Mouse (Mus musculus): ENCODE results near the gene Rgs6. TPM values are rescaled to one million over a fixed set of nuclear protein-coding genes. Genes with fewer than 3 reads are reported as not detected.

The Rgs6 gene
- polyA plus RNA-seq, 1 experiment from 2014 or later, result 0.69 TPM

DNA sequence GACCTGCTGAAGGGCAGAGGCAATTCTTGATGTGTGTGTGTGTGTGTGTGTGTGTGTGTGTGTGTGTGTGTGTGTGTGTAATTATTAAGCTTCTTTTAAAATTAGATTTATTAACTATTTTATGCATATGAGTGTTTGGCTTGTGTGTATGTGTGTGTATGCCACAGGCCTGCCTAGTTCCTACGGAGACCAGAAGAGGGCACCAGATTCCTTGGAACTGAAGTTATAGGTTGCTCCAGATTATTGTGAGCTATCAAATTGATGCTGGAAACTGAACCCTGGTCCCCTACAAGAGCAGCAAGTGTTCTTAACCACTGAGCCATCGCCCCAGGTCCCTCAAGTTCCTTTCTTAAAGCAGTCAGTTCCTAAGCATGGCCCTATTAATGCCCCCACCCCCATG is 511.8 kb downstream of the Rgs6 start:
- no peak overlapping the region for H3K27ac ChIP-seq (ENCODE audit: low read depth, low read length)
- H3K4me1 ChIP-seq (ENCODE audit: control insufficient read depth, insufficient read depth, low read length), result no peaks in the 10 kb centered on the region
- H3K27me3 ChIP-seq (ENCODE audit: control insufficient read depth, insufficient read depth, low read length), result no peaks in the 10 kb centered on the region
- no peak overlapping the region for H3K9ac ChIP-seq (ENCODE audit: low read length)
- ATAC-seq (ENCODE audit: insufficient read depth, low FRiP score, low TSS enrichment) (no peak), DNase-seq (ENCODE audit: low spot score) (no peak)
- no peaks in the 10 kb centered on the region for H3K36me3 ChIP-seq (ENCODE audit: control insufficient read depth, insufficient read depth, low read length)
- 89% methylated on average over 2 of the region's 2 CpGs for WGBS
- H3K4me2 ChIP-seq (ENCODE audit: low read depth), result no peak overlapping the region
- no peak overlapping the region for H3K4me3 ChIP-seq (ENCODE audit: low read depth, low read length)
- H3K9me3 ChIP-seq (ENCODE audit: control insufficient read depth, low read length), result no peaks in the 10 kb centered on the region

DNA sequence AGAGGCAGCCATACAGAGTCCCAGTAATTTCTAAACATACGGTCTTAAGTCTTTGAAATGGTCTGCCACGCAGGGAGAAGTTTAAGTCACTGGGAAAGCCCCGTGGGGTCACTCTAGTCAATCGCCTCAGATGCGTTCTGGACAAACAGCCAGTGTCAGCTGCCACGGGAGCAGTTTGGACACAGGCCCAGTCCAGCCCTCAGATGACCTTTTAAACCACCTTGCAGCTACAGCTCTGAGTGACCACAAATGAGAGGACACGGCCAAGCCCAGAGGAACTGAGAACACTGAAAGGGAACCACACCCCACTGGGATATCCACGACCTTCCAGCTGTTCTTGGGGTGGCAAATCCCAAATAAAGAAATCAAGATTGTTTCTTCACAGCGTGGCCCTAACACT is 512.3 kb downstream of the Rgs6 start:
- H3K27ac ChIP-seq (ENCODE audit: low read depth, low read length), result no peak overlapping the region
- ATAC-seq (ENCODE audit: insufficient read depth, low FRiP score, low TSS enrichment) (no peak), DNase-seq (ENCODE audit: low spot score) (no peak)
- H3K4me2 ChIP-seq (ENCODE audit: low read depth), result no peak overlapping the region
- H3K27me3 ChIP-seq (ENCODE audit: control insufficient read depth, insufficient read depth, low read length), result no peaks in the 10 kb centered on the region
- 80% methylated on average over 9 of the region's 9 CpGs for WGBS
- no peak overlapping the region for H3K9ac ChIP-seq (ENCODE audit: low read length)
- no peak overlapping the region for H3K4me3 ChIP-seq (ENCODE audit: low read depth, low read length)
- H3K4me1 ChIP-seq (ENCODE audit: control insufficient read depth, insufficient read depth, low read length), result no peaks in the 10 kb centered on the region
- no peaks in the 10 kb centered on the region for H3K9me3 ChIP-seq (ENCODE audit: control insufficient read depth, low read length)
- H3K36me3 ChIP-seq (ENCODE audit: control insufficient read depth, insufficient read depth, low read length), result no peaks in the 10 kb centered on the region

- 72% methylated on average over 7 of the region's 7 CpGs for WGBS
- no peak overlapping the region for H3K4me3 ChIP-seq (ENCODE audit: low read depth, low read length)
- H3K27ac ChIP-seq (ENCODE audit: low read depth, low read length), result no peak overlapping the region
- no peak overlapping the region for H3K9ac ChIP-seq (ENCODE audit: low read length)
- H3K27me3 ChIP-seq (ENCODE audit: control insufficient read depth, insufficient read depth, low read length), result no peaks in the 10 kb centered on the region
- no peaks in the 10 kb centered on the region for H3K4me1 ChIP-seq (ENCODE audit: control insufficient read depth, insufficient read depth, low read length)
- ATAC-seq (ENCODE audit: insufficient read depth, low FRiP score, low TSS enrichment), result no peak
- no peak for DNase-seq (ENCODE audit: low spot score)
- H3K4me2 ChIP-seq (ENCODE audit: low read depth), result no peak overlapping the region
- H3K9me3 ChIP-seq (ENCODE audit: control insufficient read depth, low read length), result no peaks in the 10 kb centered on the region
- no peaks in the 10 kb centered on the region for H3K36me3 ChIP-seq (ENCODE audit: control insufficient read depth, insufficient read depth, low read length)
These were observed 512.8 kb downstream of the Rgs6 start for GRCm38 (mm10) chr12:83100848-83101247.

- 53% methylated on average over 9 of the region's 9 CpGs for WGBS
- no peaks in the 10 kb centered on the region for H3K9me3 ChIP-seq (ENCODE audit: control insufficient read depth, low read length)
These were observed 517.5 kb downstream of the Rgs6 start for GRCm38 (mm10) chr12:83105514-83106119.

GRCm38 (mm10) chr12:83106120-83106517 is 518.0 kb downstream of the Rgs6 start:
- no peak for ATAC-seq (ENCODE audit: insufficient read depth, low FRiP score, low TSS enrichment)
- Histone ChIP-seq H3K9ac (ENCODE audit: low read length) (no peak overlapping the region), H3K9me3 (ENCODE audit: control insufficient read depth, low read length) (no peaks in the 10 kb centered on the region), H3K36me3 (ENCODE audit: control insufficient read depth, insufficient read depth, low read length) (no peaks in the 10 kb centered on the region), H3K4me2 (ENCODE audit: low read depth) (no peak overlapping the region), H3K4me1 (ENCODE audit: control insufficient read depth, insufficient read depth, low read length) (no peaks in the 10 kb centered on the region), H3K27ac (ENCODE audit: low read depth, low read length) (no peak overlapping the region), H3K4me3 (ENCODE audit: low read depth, low read length) (no peak overlapping the region), H3K27me3 (ENCODE audit: control insufficient read depth, insufficient read depth, low read length) (no peaks in the 10 kb centered on the region)
- no peak for DNase-seq (ENCODE audit: low spot score)
- WGBS, result 91% methylated on average over 5 of the region's 5 CpGs

More at GRCm38 (mm10) chr12:83105514-83106119, 517.5 kb downstream of the Rgs6 start:
- Histone ChIP-seq H3K27me3 (ENCODE audit: control insufficient read depth, insufficient read depth, low read length) (no peaks in the 10 kb centered on the region), H3K36me3 (ENCODE audit: control insufficient read depth, insufficient read depth, low read length) (no peaks in the 10 kb centered on the region), H3K4me2 (ENCODE audit: low read depth) (no peak overlapping the region), H3K27ac (ENCODE audit: low read depth, low read length) (no peak overlapping the region), H3K9ac (ENCODE audit: low read length) (no peak overlapping the region), H3K4me1 (ENCODE audit: control insufficient read depth, insufficient read depth, low read length) (no peaks in the 10 kb centered on the region), H3K4me3 (ENCODE audit: low read depth, low read length) (no peak overlapping the region)
- ATAC-seq (ENCODE audit: insufficient read depth, low FRiP score, low TSS enrichment), result no peak
- no peak for DNase-seq (ENCODE audit: low spot score)

DNA sequence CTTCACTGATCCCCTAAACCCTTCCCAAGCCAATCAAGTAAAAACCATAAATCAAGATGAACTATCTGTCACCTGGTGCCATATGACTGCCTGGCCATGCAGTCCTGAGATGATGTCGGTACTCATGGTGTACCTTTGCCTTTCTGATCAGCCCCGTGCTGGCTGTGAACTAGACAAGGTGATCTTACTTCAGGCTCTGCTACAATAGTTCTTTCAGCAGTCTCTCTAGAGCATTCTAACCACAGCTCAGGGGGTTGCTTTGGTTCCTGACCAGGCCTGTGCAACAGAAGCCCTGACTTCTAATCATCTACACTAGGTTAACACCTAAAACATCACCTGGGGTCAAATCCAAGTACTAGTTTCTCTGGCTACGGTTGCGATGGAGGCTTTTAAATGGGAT is 521.4 kb downstream of the Rgs6 start:
- H3K4me2 ChIP-seq (ENCODE audit: low read depth), result no peak overlapping the region
- H3K27me3 ChIP-seq (ENCODE audit: control insufficient read depth, insufficient read depth, low read length), result no peaks in the 10 kb centered on the region
- no peak for ATAC-seq (ENCODE audit: insufficient read depth, low FRiP score, low TSS enrichment)
- H3K9me3 ChIP-seq (ENCODE audit: control insufficient read depth, low read length), result no peaks in the 10 kb centered on the region
- no peak overlapping the region for H3K4me3 ChIP-seq (ENCODE audit: low read depth, low read length)
- H3K9ac ChIP-seq (ENCODE audit: low read length), result no peak overlapping the region
- no peaks in the 10 kb centered on the region for H3K4me1 ChIP-seq (ENCODE audit: control insufficient read depth, insufficient read depth, low read length)
- H3K36me3 ChIP-seq (ENCODE audit: control insufficient read depth, insufficient read depth, low read length), result no peaks in the 10 kb centered on the region
- H3K27ac ChIP-seq (ENCODE audit: low read depth, low read length), result no peak overlapping the region
- DNase-seq (ENCODE audit: low spot score), result no peak
- 90% methylated on average over 4 of the region's 4 CpGs for WGBS

DNA sequence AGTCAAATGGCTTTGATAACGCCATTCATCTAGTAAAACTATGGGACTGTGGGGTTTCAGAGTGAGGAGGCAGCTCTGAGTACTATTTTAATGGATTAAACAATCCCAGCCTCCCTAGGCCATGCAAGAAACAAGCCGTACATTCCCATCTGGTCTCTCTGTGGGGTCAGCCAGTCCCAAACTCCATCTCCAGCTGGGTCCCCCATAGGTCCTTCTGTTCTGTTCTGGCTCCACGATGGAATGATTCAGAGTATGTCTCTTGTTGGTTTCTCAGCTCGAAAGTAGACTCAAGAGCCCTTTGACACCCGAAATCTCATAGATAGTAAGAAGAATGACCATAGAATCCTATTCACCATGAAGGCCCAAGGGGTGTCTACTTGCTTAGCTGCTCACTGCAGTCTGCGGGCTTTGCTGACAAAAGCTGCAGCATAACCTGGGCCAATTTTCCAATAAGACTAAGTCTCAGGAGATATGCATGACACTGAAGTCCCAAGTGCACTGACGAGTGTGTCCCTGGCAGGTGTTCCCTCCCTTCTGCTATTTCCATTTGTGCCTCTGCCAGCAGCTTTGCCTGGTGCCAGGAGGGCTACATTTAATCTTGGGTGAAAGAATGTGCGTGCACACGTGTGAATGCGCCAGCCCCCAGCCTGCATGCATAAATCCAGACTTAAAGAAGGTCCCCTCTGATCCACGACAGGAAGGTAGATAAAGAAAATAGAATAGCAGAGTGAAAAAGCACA is 522.0 kb downstream of the Rgs6 start:
- DNase-seq (ENCODE audit: low spot score) (no peak), ATAC-seq (ENCODE audit: insufficient read depth, low FRiP score, low TSS enrichment) (no peak)
- no peaks in the 10 kb centered on the region for H3K27me3 ChIP-seq (ENCODE audit: control insufficient read depth, insufficient read depth, low read length)
- no peak overlapping the region for H3K9ac ChIP-seq (ENCODE audit: low read length)
- H3K4me3 ChIP-seq (ENCODE audit: low read depth, low read length), result no peak overlapping the region
- WGBS, result 80% methylated on average over 11 of the region's 11 CpGs
- no peaks in the 10 kb centered on the region for H3K9me3 ChIP-seq (ENCODE audit: control insufficient read depth, low read length)
- H3K27ac ChIP-seq (ENCODE audit: low read depth, low read length), result no peak overlapping the region
- H3K4me1 ChIP-seq (ENCODE audit: control insufficient read depth, insufficient read depth, low read length), result no peaks in the 10 kb centered on the region
- H3K4me2 ChIP-seq (ENCODE audit: low read depth), result no peak overlapping the region
- H3K36me3 ChIP-seq (ENCODE audit: control insufficient read depth, insufficient read depth, low read length), result no peaks in the 10 kb centered on the region

- Histone ChIP-seq H3K4me2 (ENCODE audit: low read depth) (no peak overlapping the region), H3K9me3 (ENCODE audit: control insufficient read depth, low read length) (no peaks in the 10 kb centered on the region), H3K4me1 (ENCODE audit: control insufficient read depth, insufficient read depth, low read length) (no peaks in the 10 kb centered on the region), H3K4me3 (ENCODE audit: low read depth, low read length) (no peak overlapping the region), H3K36me3 (ENCODE audit: control insufficient read depth, insufficient read depth, low read length) (no peaks in the 10 kb centered on the region), H3K27me3 (ENCODE audit: control insufficient read depth, insufficient read depth, low read length) (no peaks in the 10 kb centered on the region), H3K27ac (ENCODE audit: low read depth, low read length) (no peak overlapping the region), H3K9ac (ENCODE audit: low read length) (no peak overlapping the region)
- no peak for DNase-seq (ENCODE audit: low spot score)
- ATAC-seq (ENCODE audit: insufficient read depth, low FRiP score, low TSS enrichment), result no peak
- WGBS, result 75% methylated on average over 3 of the region's 3 CpGs
These were observed 522.6 kb downstream of the Rgs6 start for GRCm38 (mm10) chr12:83110711-83111110.

GRCm38 (mm10) chr12:83112283-83112682 is 524.2 kb downstream of the Rgs6 start:
- peak; percentile 44 for DNase-seq (ENCODE audit: low spot score)
- Histone ChIP-seq H3K9ac (ENCODE audit: low read length) (no peak overlapping the region), H3K9me3 (ENCODE audit: control insufficient read depth, low read length) (no peaks in the 10 kb centered on the region), H3K27ac (ENCODE audit: low read depth, low read length) (no peak overlapping the region), H3K4me3 (ENCODE audit: low read depth, low read length) (no peak overlapping the region), H3K36me3 (ENCODE audit: control insufficient read depth, insufficient read depth, low read length) (no peaks in the 10 kb centered on the region), H3K27me3 (ENCODE audit: control insufficient read depth, insufficient read depth, low read length) (no peaks in the 10 kb centered on the region), H3K4me1 (ENCODE audit: control insufficient read depth, insufficient read depth, low read length) (no peaks in the 10 kb centered on the region), H3K4me2 (ENCODE audit: low read depth) (no peak overlapping the region)
- 84% methylated on average over 5 of the region's 5 CpGs for WGBS
- no peak for ATAC-seq (ENCODE audit: insufficient read depth, low FRiP score, low TSS enrichment)

Measured in neural tube, embryonic 11.5 days (tissue).